Mouse (Mus musculus): ENCODE measurements around the gene Vmn1r180. TPM values are rescaled to one million over a fixed set of nuclear protein-coding genes. Genes with fewer than 3 reads are reported as not detected.
"Not testable (repeated sequence)": the region's sequence is repeated elsewhere in the genome, so short reads cannot be mapped to it uniquely, and the experiment has no call there.

Gene Vmn1r180
- not detected in 2 replicates for total RNA-seq (2015)
- not detected in 2 replicates for total RNA-seq (2017)

DNA sequence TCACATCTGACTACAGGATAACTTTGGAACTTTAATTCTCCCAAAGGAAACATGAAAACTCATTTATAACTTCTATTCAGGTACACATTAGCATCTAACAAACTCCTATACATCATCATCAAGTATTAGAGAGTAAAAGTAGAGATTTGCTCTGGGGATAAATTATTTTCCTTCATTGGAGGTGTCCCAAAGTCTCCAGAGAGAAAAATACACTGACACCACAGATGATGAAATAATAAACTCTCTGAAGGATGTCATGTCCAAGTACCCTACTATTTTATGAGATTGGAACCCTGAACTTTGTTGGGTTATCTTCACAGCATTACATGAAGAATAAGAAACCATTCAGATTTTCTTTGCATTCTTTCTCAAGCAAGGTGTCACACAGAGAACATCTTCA is at the start of gene Vmn1r180:
Vmn1r180 (plus strand) TSS at position 301 of the 400 bp plus-strand sequence.
- ATAC-seq (ENCODE audit: poor library complexity, severe bottlenecking): no peak

DNA sequence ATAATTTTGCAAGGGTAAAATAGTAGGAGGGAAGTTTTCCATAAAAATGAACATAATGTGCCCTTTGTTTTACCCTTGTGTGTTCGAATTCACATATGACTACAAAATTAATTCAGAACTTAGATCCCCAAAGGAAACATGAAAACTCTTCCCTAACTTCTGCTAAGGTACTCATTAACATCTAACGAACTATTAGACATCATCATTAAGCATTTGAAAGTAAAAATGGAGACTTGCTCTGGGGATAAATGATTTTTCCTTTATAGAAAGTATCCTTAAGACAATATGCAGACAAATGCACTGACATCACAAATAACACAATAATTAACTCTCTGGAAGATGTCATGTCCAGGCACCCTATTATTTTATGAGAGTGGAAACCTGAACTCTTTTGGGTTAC is 23.8 kb upstream of the Vmn1r180 start, which contains the start of gene Vmn1r179:
Vmn1r179 (plus strand) TSS at position 301 of the 400 bp plus-strand sequence.
- ATAC-seq (ENCODE audit: poor library complexity, severe bottlenecking): no peak

DNA sequence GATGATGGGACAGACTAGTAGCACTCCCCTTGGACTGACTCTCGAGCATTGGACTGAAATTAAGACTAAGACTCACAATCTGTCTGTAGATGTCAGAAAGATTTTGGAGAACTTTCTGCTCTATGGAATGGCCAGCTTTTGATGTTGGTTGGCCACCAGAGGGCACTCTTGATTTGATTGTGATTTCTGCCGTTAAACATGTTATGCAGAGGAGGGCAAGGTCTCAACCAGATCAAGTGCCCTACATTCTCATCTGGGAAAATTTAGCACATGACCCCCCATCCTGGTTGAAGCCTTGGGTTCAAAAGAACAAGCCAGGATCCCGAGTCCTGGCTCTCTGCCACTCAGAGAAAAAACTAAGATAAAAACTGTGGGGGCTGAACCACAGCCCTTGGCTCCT is 17.6 kb downstream of the Vmn1r180 start:
- not testable (repeated sequence) for ATAC-seq (ENCODE audit: poor library complexity, severe bottlenecking)

DNA sequence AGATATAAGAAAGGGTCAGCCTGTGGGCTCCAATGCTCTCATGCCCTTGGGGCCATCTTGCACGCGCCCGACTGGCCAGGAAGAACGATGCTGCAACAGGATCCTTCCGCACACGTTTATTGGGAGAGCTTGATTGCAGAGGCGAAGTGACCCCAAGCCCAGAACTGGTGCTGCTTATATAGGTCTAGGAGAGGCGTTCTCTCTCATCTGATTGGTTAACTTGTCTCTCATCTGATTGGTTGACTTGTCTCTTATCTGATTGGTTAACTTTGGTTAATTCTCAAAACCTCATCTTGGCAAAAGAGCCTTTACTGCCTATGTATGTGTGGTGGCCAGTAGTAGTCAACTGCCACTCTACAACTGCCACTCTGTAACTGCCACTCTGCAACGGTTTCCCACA is 23.9 kb downstream of the Vmn1r180 start, which contains the start of gene Vmn1r181:
Vmn1r181 (plus strand) TSS at position 301 of the 400 bp plus-strand sequence.
- not testable (repeated sequence) for ATAC-seq (ENCODE audit: poor library complexity, severe bottlenecking)

DNA sequence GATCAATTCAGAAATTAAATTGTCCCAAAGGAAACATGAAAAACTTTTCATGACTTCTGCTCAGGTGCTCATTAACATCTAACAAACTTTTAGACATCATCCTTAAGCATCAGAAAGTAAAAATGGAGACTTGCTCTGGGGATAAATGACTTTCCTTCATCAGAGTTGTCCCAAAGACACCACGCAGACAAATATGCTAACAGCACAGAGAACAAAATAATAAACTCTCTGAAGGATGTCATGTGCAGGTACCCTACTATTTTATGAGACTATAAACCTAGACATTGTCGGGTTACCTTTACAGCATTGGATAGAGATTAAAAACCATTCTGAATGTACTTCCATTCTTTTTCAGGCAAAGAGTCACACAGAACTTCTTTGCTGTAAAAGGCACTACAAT is 51.0 kb downstream of the Vmn1r180 start, which contains the start of gene V1rd19:
V1rd19 (plus strand) TSS at position 301 of the 400 bp plus-strand sequence.
- no peak for ATAC-seq (ENCODE audit: poor library complexity, severe bottlenecking)

Other genes with a start within 250 kb of the Vmn1r180 start
- gene Vmn1r173, start 249.9 kb upstream of the Vmn1r180 start, total RNA-seq (2015): not detected in 2 replicates
- gene Vmn1r173, start 249.9 kb upstream of the Vmn1r180 start, total RNA-seq (2017): not detected in 2 replicates
- gene Vmn1r174, start 198.4 kb upstream of the Vmn1r180 start, total RNA-seq (2015): not detected in 2 replicates
- not detected in 2 replicates for gene Vmn1r174, start 198.4 kb upstream of the Vmn1r180 start, total RNA-seq (2017)
- gene Vmn1r175, start 140.0 kb upstream of the Vmn1r180 start, total RNA-seq (2015): not detected in 2 replicates
- not detected in 2 replicates for gene Vmn1r175, start 140.0 kb upstream of the Vmn1r180 start, total RNA-seq (2017)
- gene Vmn1r176, start 113.3 kb upstream of the Vmn1r180 start, total RNA-seq (2015): not detected in 2 replicates
- not detected in 2 replicates for gene Vmn1r176, start 113.3 kb upstream of the Vmn1r180 start, total RNA-seq (2017)
- gene Vmn1r177, start 84.2 kb upstream of the Vmn1r180 start, total RNA-seq (2015): not detected in 2 replicates
- gene Vmn1r177, start 84.2 kb upstream of the Vmn1r180 start, total RNA-seq (2017): not detected in 2 replicates
- gene Vmn1r178, start 58.6 kb upstream of the Vmn1r180 start, total RNA-seq (2015): not detected in 2 replicates
- not detected in 2 replicates for gene Vmn1r178, start 58.6 kb upstream of the Vmn1r180 start, total RNA-seq (2017)
- gene Vmn1r179, start 23.7 kb upstream of the Vmn1r180 start, total RNA-seq (2015): not detected in 2 replicates
- not detected in 2 replicates for gene Vmn1r179, start 23.7 kb upstream of the Vmn1r180 start, total RNA-seq (2017)
- not detected in 2 replicates for gene Vmn1r181, start 24.0 kb downstream of the Vmn1r180 start, total RNA-seq (2015)
- gene Vmn1r181, start 24.0 kb downstream of the Vmn1r180 start, total RNA-seq (2017): not detected in 2 replicates
- not detected in 2 replicates for gene V1rd19, start 51.1 kb downstream of the Vmn1r180 start, total RNA-seq (2015)
- not detected in 2 replicates for gene V1rd19, start 51.1 kb downstream of the Vmn1r180 start, total RNA-seq (2017)
- not detected in 2 replicates for gene Vmn1r183, start 102.6 kb downstream of the Vmn1r180 start, total RNA-seq (2015)
- not detected in 2 replicates for gene Vmn1r183, start 102.6 kb downstream of the Vmn1r180 start, total RNA-seq (2017)
- gene Zfp180, start 131.3 kb downstream of the Vmn1r180 start, total RNA-seq (2015): 14.0 and 14.8 TPM in 2 replicates
- 15.7 and 18.7 TPM in 2 replicates for gene Zfp180, start 131.3 kb downstream of the Vmn1r180 start, total RNA-seq (2017)
- gene Zfp112, start 161.7 kb downstream of the Vmn1r180 start, total RNA-seq (2015): 0.60 and 0.89 TPM in 2 replicates
- gene Zfp112, start 161.7 kb downstream of the Vmn1r180 start, total RNA-seq (2017): 0.29 and 0.81 TPM in 2 replicates
- 4.5 and 8.1 TPM in 2 replicates for gene Zfp235, start 183.5 kb downstream of the Vmn1r180 start, total RNA-seq (2015)
- 3.7 and 4.7 TPM in 2 replicates for gene Zfp235, start 183.5 kb downstream of the Vmn1r180 start, total RNA-seq (2017)
- 0.71 and 0.80 TPM in 2 replicates for gene Zfp114, start 224.4 kb downstream of the Vmn1r180 start, total RNA-seq (2015)
- 0.11 and 0.65 TPM in 2 replicates for gene Zfp114, start 224.4 kb downstream of the Vmn1r180 start, total RNA-seq (2017)